Mouse (Mus musculus) megakaryocyte, embryonic 14.5 days (primary cell): Measurements from ENCODE around the gene Eya4.

ENCODE experiments used
- FLI1 ChIP-seq: IDR thresholded peaks from 2 replicates; pipeline ENCODE4 v1.6.1; 2012; ENCODE audit warnings: low read length, inconsistent platforms, mixed read lengths
- GATA1 ChIP-seq: IDR thresholded peaks from 3 replicates; pipeline ENCODE4 v1.6.1; 2012; ENCODE audit warnings: mixed read lengths, low read length, inconsistent platforms, borderline replicate concordance

GRCm38 (mm10) chr10:23076691-23077385, 273.7 kb downstream of the Eya4 start:
- TF ChIP-seq FLI1 (no peak), GATA1 (no peak)
